Mouse (Mus musculus) G1E (cell line): ENCODE measurements around the gene Rrp9. TPM values are rescaled to one million over a fixed set of nuclear protein-coding genes. Genes with fewer than 3 reads are reported as not detected.

ENCODE experiments used
- ATAC-seq: 2 replicates; pipeline ENCODE4 v1.8.0; 2016; ENCODE audit warnings: mild to moderate bottlenecking; ENCODE audit not compliant: insufficient number of reproducible peaks, poor library complexity, low FRiP score, severe bottlenecking; ENCODE audit errors: extremely low read depth
- DNase-seq: peaks from one replicate; pipeline ENCODE4 v3.0.0; 2012; ENCODE audit warnings: low spot score
- H3K27me3 ChIP-seq: 2 replicates; pipeline ENCODE4 v1.6.1; 2012; ENCODE audit warnings: mild to moderate bottlenecking, low read length, inconsistent platforms; ENCODE audit not compliant: insufficient read depth
- H3K36me3 ChIP-seq: replicated peaks from 2 replicates; pipeline ENCODE3; 2012; ENCODE audit warnings: mild to moderate bottlenecking, inconsistent platforms
- H3K4me1 ChIP-seq: 2 replicates; pipeline ENCODE4 v1.6.1; 2012; ENCODE audit warnings: low read depth, low read length, inconsistent platforms, mixed read lengths; ENCODE audit not compliant: insufficient read depth
- H3K4me3 ChIP-seq: 2 replicates; pipeline ENCODE4 v1.5.1; 2012; ENCODE audit warnings: low read depth, mild to moderate bottlenecking, inconsistent platforms, low read length, moderate library complexity, mixed read lengths
- H3K9me3 ChIP-seq: replicated peaks from 2 replicates; pipeline ENCODE4 v1.6.1; 2012; ENCODE audit warnings: inconsistent platforms
- CTCF ChIP-seq: IDR thresholded peaks from 2 replicates; pipeline ENCODE4 v1.5.1; 2012; ENCODE audit warnings: low read depth, low read length, inconsistent platforms, mixed read lengths
- GATA1 ChIP-seq: IDR thresholded peaks from 2 replicates; pipeline ENCODE4 v1.6.1; 2012; ENCODE audit warnings: borderline replicate concordance, low read length, inconsistent platforms, mixed read lengths
- GATA2 ChIP-seq: IDR thresholded peaks from 2 replicates; pipeline ENCODE4 v1.6.1; 2012; ENCODE audit warnings: low read depth, low read length, inconsistent platforms, borderline replicate concordance
- POLR2AphosphoS5 ChIP-seq: IDR thresholded peaks from 2 replicates; pipeline ENCODE4 v1.6.1; 2012; ENCODE audit warnings: low read depth, low read length, inconsistent platforms; ENCODE audit not compliant: insufficient replicate concordance
- TAL1 ChIP-seq: conservative IDR thresholded peaks from 2 replicates; pipeline ENCODE4 v1.6.1; 2012; ENCODE audit warnings: low read depth, low read length, inconsistent platforms, mixed read lengths
- polyA plus RNA-seq: library from polyadenylated mRNA; stranded (reverse); fragments of >175 nt; gene quantifications from 2 replicates; pipeline ENCODE4 v1.2.3, GENCODE M21; 2012
- total RNA-seq, 2 experiments: library from RNA; stranded (forward) in 1 of 2; stranded (reverse) in 1 of 2; fragments of 200-1000 nt in 1 of 2; fragments of >200 nt in 1 of 2; fragmentation: Nextera tagmentation in 1 of 2; gene quantifications; 2 replicates each; pipeline ENCODE4 v1.2.3; 2014 to 2017

Rrp9 gene
- total and polyA plus RNA-seq, 3 experiments, result 25.7 to 357 (median 32.6) TPM

- no peaks in the 10 kb centered on the region for H3K9me3 ChIP-seq
- peaks cover 62% of the 10 kb centered on the region for H3K27me3 ChIP-seq
- no peak for TF ChIP-seq GATA1
- TF ChIP-seq GATA2, result no peak
- TF ChIP-seq CTCF, result no peak
- TF ChIP-seq POLR2AphosphoS5, result no peak
- no peak for TF ChIP-seq TAL1
- DNase-seq (no peak), ATAC-seq (no peak)
- H3K4me3 ChIP-seq, result no peak overlapping the region
- H3K4me1 ChIP-seq, result peaks cover 70% of the 10 kb centered on the region
- no peaks in the 10 kb centered on the region for H3K36me3 ChIP-seq
These were observed 24.5 kb upstream of the Rrp9 start for GRCm38 (mm10) chr9:106451298-106451697.

- no peak for ATAC-seq
- H3K36me3 ChIP-seq, result no peaks in the 10 kb centered on the region
These were observed 23.9 kb upstream of the Rrp9 start for GRCm38 (mm10) chr9:106451899-106452298.

GRCm38 (mm10) chr9:106452351-106452750 lies 23.4 kb upstream of the Rrp9 start:
- Histone ChIP-seq H3K27me3 (peaks cover 72% of the 10 kb centered on the region), H3K36me3 (no peaks in the 10 kb centered on the region), H3K4me1 (peaks cover 65% of the 10 kb centered on the region), H3K9me3 (no peaks in the 10 kb centered on the region), H3K4me3 (no peak overlapping the region; the same call in 1 of the 2 replicates)
- DNase-seq (no peak), ATAC-seq (no peak)
- no peak for TF ChIP-seq POLR2AphosphoS5
- TF ChIP-seq TAL1, result no peak
- no peak for TF ChIP-seq CTCF
- no peak for TF ChIP-seq GATA1
- TF ChIP-seq GATA2, result no peak

More at GRCm38 (mm10) chr9:106451899-106452298, 23.9 kb upstream of the Rrp9 start:
- Histone ChIP-seq H3K27me3 (peaks cover 68% of the 10 kb centered on the region), H3K4me1 (peaks cover 69% of the 10 kb centered on the region), H3K4me3 (no peak overlapping the region), H3K9me3 (no peaks in the 10 kb centered on the region)
- no peak for DNase-seq
- TF ChIP-seq GATA2, result no peak
- TF ChIP-seq GATA1, result no peak
- no peak for TF ChIP-seq TAL1
- TF ChIP-seq POLR2AphosphoS5, result no peak
- no peak for TF ChIP-seq CTCF

- no peak for TF ChIP-seq GATA2
- no peak for TF ChIP-seq CTCF
- TF ChIP-seq TAL1, result no peak
- TF ChIP-seq POLR2AphosphoS5, result no peak
- no peak for TF ChIP-seq GATA1
- no peak for ATAC-seq
- no peak for DNase-seq
- H3K27me3 ChIP-seq, result peaks cover 76% of the 10 kb centered on the region
- no peaks in the 10 kb centered on the region for H3K36me3 ChIP-seq
- peaks cover 60% of the 10 kb centered on the region for H3K4me1 ChIP-seq
- peak overlapping the region; percentile 73 for H3K4me3 ChIP-seq
- H3K9me3 ChIP-seq, result no peaks in the 10 kb centered on the region
These were observed 22.9 kb upstream of the Rrp9 start for GRCm38 (mm10) chr9:106452821-106453220.

GRCm38 (mm10) chr9:106453271-106454070 lies 22.3 kb upstream of the Rrp9 start, which contains the start of gene Pcbp4:
Pcbp4 (plus strand) TSS chr9:106453291.
- peaks cover 54% of the 10 kb centered on the region for H3K4me1 ChIP-seq
- peak; percentile 29 for ATAC-seq
- H3K9me3 ChIP-seq, result no peaks in the 10 kb centered on the region
- H3K27me3 ChIP-seq, result peaks cover 82% of the 10 kb centered on the region
- DNase-seq, result peak; percentile 76
- peak within 1 kb of the TSS; percentile 73 for H3K4me3 ChIP-seq
- TF ChIP-seq POLR2AphosphoS5 (no peak), GATA2 (no peak), CTCF (no peak), TAL1 (no peak), GATA1 (no peak)
- no peaks in the 10 kb centered on the region for H3K36me3 ChIP-seq

GRCm38 (mm10) chr9:106454071-106454761 lies 21.5 kb upstream of the Rrp9 start:
- no peak for DNase-seq
- Histone ChIP-seq H3K4me1 (peaks cover 48% of the 10 kb centered on the region), H3K9me3 (no peaks in the 10 kb centered on the region), H3K36me3 (no peaks in the 10 kb centered on the region), H3K27me3 (peaks cover 86% of the 10 kb centered on the region), H3K4me3 (peak overlapping the region; percentile 73)
- TF ChIP-seq POLR2AphosphoS5 (no peak), GATA2 (no peak), CTCF (no peak), GATA1 (no peak), TAL1 (no peak)
- no peak for ATAC-seq
